Mouse (Mus musculus) neural tube, embryonic 14.5 days (tissue): ENCODE measurements around the gene Cryba1. TPM values are rescaled to one million over a fixed set of nuclear protein-coding genes. Genes with fewer than 3 reads are reported as not detected.

ENCODE experiments used
- ATAC-seq: fragments of 200-750 bp; cut with Nextera tagmentation; 2 replicates; pipeline ENCODE4 v1.8.0; 2017; ENCODE audit warnings: low read depth, mild to moderate bottlenecking, moderate TSS enrichment, moderate library complexity
- H3K27ac ChIP-seq: fragments of 300-500 bp; sonication (generic); 2 replicates; pipeline ENCODE4 v1.5.1; 2014; ENCODE audit warnings: low read depth, mild to moderate bottlenecking, control low read depth, low read length, moderate library complexity, mixed read lengths
- H3K27me3 ChIP-seq: fragments of 300-500 bp; sonication (generic); 2 replicates; pipeline ENCODE4 v1.6.1; 2014; ENCODE audit warnings: low read length; ENCODE audit not compliant: control insufficient read depth, insufficient read depth
- H3K36me3 ChIP-seq: fragments of 300-500 bp; sonication (generic); 2 replicates; pipeline ENCODE4 v1.6.1; 2014; ENCODE audit warnings: low read length, mixed read lengths; ENCODE audit not compliant: control insufficient read depth, insufficient read depth
- H3K4me1 ChIP-seq: fragments of 300-500 bp; sonication (generic); 2 replicates; pipeline ENCODE4 v1.6.1; 2014; ENCODE audit warnings: low read length; ENCODE audit not compliant: control insufficient read depth, insufficient read depth
- H3K4me2 ChIP-seq: fragments of 300-500 bp; sonication (generic); 2 replicates; pipeline ENCODE4 v1.6.1; 2014; ENCODE audit warnings: mild to moderate bottlenecking, low read depth, low read length, control low read depth
- H3K4me3 ChIP-seq: fragments of 300-500 bp; sonication (generic); 2 replicates; pipeline ENCODE4 v1.5.1; 2014; ENCODE audit warnings: low read depth, low read length, control low read depth, mixed read lengths
- H3K9ac ChIP-seq: fragments of 300-500 bp; sonication (generic); replicated peaks from 2 replicates; pipeline ENCODE4 v1.6.1; 2014; ENCODE audit warnings: low read depth, mild to moderate bottlenecking, control low read depth, low read length, mixed read lengths
- H3K9me3 ChIP-seq: fragments of 300-500 bp; sonication (generic); 2 replicates; pipeline ENCODE4 v1.6.1; 2016; ENCODE audit warnings: low read length; ENCODE audit not compliant: control insufficient read depth
- WGBS: fragments of 180-500 bp; shearing (Covaris S2); extraction: QIAGEN DNeasy Blood & Tissue Kit; methylation state at CpG from one replicate; pipeline ENCODE4 v1.1.7; 2014; 5-methylcytosine and 5-hydroxymethylcytosine counted together
- polyA plus RNA-seq: library from polyadenylated mRNA; unstranded; fragments of >200 nt; fragmentation: Nextera tagmentation; extraction: Ambion mirVana; gene quantifications from 2 replicates; pipeline ENCODE4 v1.2.1, GENCODE M21; 2014

The Cryba1 gene
- polyA plus RNA-seq, 1 experiment from 2014 or later: 0.64 TPM

GRCm38 (mm10) chr11:77693026-77693425 lies 32.1 kb downstream of the Cryba1 start:
- Histone ChIP-seq H3K27ac (no peak overlapping the region), H3K4me2 (no peak overlapping the region), H3K36me3 (peaks cover 30% of the 10 kb centered on the region), H3K4me1 (peaks cover 14% of the 10 kb centered on the region), H3K27me3 (no peaks in the 10 kb centered on the region), H3K4me3 (no peak overlapping the region), H3K9me3 (no peaks in the 10 kb centered on the region), H3K9ac (no peak overlapping the region)
- 95% methylated on average over 3 of the region's 3 CpGs for WGBS
- ATAC-seq: no peak

- H3K4me3 ChIP-seq: peak overlapping the region; percentile 97
These were observed 37.4 kb downstream of the Cryba1 start for GRCm38 (mm10) chr11:77687541-77688131.

DNA sequence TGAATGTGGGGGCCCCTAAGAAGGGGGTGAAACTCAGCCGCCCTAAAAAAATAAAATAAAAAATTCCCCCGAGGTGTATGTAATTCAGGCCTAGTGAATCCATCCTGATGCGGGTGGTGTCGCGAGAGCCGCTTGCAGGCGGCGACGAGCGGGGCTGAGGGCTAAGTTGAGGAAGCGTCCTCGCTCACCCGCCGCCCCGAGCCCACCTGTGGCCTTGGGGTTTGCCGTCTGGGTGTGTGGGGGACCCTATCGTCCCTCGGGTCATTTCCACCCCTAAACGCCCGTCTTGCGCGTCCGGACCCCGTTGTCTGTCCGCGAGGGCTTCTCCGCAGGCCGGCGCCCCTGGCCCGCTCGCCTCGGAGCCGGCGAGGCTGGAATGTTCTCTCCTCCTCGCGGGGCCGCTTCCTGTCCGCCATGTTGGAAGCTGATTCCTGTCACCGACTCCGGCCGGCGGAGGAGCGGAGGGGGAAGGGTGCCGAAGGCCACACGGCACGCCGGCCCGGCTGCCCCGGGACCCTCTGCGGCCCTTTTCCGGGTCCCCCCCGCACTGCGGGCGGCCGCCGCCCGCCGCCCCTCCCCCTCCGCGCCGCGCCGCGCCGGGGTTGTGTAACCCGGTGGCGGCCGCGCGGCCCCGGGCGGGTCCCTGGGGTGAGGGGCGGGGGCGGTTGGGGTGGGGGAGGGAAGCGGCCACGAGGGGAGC lies 38.1 kb downstream of the Cryba1 start:
- peak; percentile 12; the same call in 1 of the 2 replicates for ATAC-seq

More at GRCm38 (mm10) chr11:77687541-77688131, 37.4 kb downstream of the Cryba1 start:
- Histone ChIP-seq H3K9ac (peak overlapping the region; percentile 94), H3K36me3 (peaks cover 12% of the 10 kb centered on the region), H3K27me3 (peaks cover 5% of the 10 kb centered on the region; the same call in 1 of the 2 replicates), H3K27ac (peak overlapping the region; percentile 97), H3K4me2 (peak overlapping the region; percentile 76), H3K4me1 (peaks cover 10% of the 10 kb centered on the region), H3K9me3 (no peaks in the 10 kb centered on the region)
- no peak for ATAC-seq
- WGBS: under 1% methylated on average over 31 of the region's 40 CpGs

DNA sequence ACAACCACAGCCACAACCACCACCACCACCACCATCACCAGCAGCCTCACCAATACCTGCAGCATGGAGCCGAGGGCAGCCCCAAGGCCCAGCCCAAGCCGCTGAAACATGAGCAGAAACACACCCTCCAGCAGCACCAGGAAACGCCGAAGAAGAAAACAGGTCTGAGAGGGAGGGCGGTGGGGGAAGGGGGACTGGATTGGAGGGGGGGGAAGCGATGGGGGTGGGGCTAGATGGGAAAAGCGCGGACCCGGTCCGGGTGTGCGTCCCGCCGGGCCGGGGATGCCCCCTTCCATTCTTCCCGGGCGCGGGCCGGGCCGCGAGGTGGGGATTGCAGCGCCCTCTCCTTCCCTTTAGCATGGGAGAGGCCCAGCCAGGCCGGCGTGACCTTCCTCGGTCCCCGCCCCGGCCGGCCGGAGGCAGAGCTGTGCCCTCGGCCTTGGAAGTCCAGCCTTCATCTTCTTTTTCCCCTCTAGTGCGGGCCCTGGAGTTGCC lies 38.7 kb downstream of the Cryba1 start:
- peaks cover 5% of the 10 kb centered on the region; the same call in 1 of the 2 replicates for H3K27me3 ChIP-seq
- peak; percentile 54 for ATAC-seq
- H3K9me3 ChIP-seq: no peaks in the 10 kb centered on the region
- H3K27ac ChIP-seq: peak overlapping the region; percentile 97
- H3K36me3 ChIP-seq: peaks cover under 1% of the 10 kb centered on the region; the same call in 1 of the 2 replicates
- H3K4me1 ChIP-seq: peaks cover 9% of the 10 kb centered on the region
- peak overlapping the region; percentile 94 for H3K9ac ChIP-seq
- under 1% methylated on average over 28 of the region's 30 CpGs for WGBS
- peak overlapping the region; percentile 76 for H3K4me2 ChIP-seq
- H3K4me3 ChIP-seq: peak overlapping the region; percentile 97

More for the DNA sequence above, 38.1 kb downstream of the Cryba1 start:
- H3K9me3 ChIP-seq: no peaks in the 10 kb centered on the region
- peaks cover 5% of the 10 kb centered on the region; the same call in 1 of the 2 replicates for H3K27me3 ChIP-seq
- H3K4me3 ChIP-seq: peak overlapping the region; percentile 97
- H3K9ac ChIP-seq: peak overlapping the region; percentile 94
- peak overlapping the region; percentile 97 for H3K27ac ChIP-seq
- peak overlapping the region; percentile 76 for H3K4me2 ChIP-seq
- peaks cover 6% of the 10 kb centered on the region; the same call in 1 of the 2 replicates for H3K36me3 ChIP-seq
- 0% methylated on average over 72 of the region's 76 CpGs for WGBS
- H3K4me1 ChIP-seq: peaks cover 9% of the 10 kb centered on the region

DNA sequence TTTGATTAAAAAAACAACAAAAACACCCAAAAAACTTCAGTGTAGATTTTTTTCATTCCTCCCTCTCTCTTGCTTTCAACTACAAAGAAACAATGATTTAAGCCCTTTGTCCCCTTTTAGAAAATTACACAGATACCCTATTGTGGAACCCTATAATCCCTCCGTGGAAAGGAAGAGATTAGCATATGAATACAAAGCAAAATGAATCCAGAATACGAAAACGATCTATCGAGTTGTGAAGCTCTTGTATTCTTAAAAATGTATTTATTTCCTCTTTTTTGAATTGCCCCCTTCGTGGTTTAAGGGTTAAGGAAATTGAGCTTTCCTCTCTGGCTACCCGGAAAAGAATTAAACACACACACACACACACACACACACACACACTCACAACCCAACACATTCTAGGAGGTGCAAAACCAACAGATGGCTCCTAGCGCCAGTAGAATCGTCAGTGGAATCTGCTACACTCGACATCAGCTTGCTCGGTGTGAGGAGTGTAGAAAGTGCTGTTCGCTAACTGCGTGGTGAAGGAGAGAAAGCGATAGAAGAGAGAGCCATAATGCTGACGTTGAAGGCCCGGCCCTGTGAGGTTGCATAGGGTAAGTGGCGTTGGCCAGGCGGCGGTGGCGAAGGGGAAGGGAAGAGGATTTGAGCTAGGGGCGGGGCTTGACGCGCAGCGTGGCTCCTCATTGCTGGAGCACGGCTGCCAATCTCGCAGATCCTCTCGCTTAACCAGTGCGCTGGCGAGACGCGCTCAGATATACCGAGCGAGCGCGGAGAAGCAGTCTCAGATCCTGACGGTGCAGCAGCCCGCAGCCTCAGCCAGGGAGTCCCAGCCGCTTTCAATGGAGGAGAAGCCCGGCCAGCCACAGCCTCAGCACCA lies 39.5 kb downstream of the Cryba1 start, which contains the start of gene Nufip2:
Gene Nufip2 (plus strand): TSS at position 773 of the 883 bp plus-strand sequence.
- peak within 1 kb of the TSS; percentile 97 for H3K4me3 ChIP-seq
- WGBS: 3% methylated on average over 38 of the region's 38 CpGs
- ATAC-seq: peak; percentile 98
- peaks cover 7% of the 10 kb centered on the region for H3K4me1 ChIP-seq
- no peaks in the 10 kb centered on the region for H3K9me3 ChIP-seq
- H3K4me2 ChIP-seq: peak within 1 kb of the TSS; percentile 76
- no peaks in the 10 kb centered on the region for H3K36me3 ChIP-seq
- peak within 1 kb of the TSS; percentile 97 for H3K27ac ChIP-seq
- peaks cover 5% of the 10 kb centered on the region; the same call in 1 of the 2 replicates for H3K27me3 ChIP-seq
- peak within 1 kb of the TSS; percentile 94 for H3K9ac ChIP-seq

DNA sequence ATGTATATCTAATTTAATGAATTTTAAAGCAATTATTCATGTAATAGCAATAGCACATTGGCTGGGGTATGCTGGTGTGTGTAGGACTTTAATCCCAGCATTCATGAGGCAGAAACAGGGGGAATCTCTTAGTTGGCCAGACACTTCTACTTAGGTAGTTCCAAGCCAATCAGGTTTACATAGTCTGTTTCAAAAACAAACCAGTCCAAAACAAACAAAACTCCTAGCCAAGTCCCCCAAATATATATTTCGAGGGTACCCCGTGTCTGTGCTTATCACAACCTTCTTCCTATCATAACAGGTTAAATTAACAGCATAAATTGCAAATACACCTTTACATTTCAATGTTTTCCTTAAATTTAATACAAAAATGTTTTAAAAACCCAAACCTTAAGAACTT lies 40.2 kb downstream of the Cryba1 start:
- Histone ChIP-seq H3K4me2 (no peak overlapping the region), H3K36me3 (no peaks in the 10 kb centered on the region), H3K27me3 (peaks cover 5% of the 10 kb centered on the region; the same call in 1 of the 2 replicates), H3K9ac (no peak overlapping the region), H3K4me3 (no peak overlapping the region), H3K27ac (no peak overlapping the region; the same call in 1 of the 2 replicates), H3K9me3 (no peaks in the 10 kb centered on the region), H3K4me1 (peaks cover 7% of the 10 kb centered on the region)
- no peak for ATAC-seq
- 77% methylated on average over 2 of the region's 2 CpGs for WGBS

DNA sequence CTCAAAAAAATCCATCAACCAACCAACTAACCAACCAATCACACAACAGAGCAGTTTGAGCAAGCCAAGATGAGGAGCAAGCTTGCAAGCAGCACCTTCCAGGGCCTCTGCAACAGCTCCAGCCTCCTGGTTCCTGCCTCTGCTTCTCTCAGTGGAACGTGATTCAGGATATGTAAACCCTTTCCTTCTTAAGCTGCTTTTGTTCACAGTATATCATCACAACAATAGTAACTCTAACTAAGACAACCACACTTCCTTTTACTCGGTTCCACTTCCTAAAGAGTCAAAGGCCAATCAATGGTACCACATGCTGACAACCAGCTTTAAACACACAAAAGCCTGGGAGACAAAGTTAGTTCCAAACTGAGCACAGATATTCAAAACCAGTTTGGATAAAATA lies 45.1 kb downstream of the Cryba1 start:
- WGBS: 2% methylated on average over 2 of the region's 2 CpGs
- Histone ChIP-seq H3K4me1 (no peaks in the 10 kb centered on the region), H3K27ac (no peak overlapping the region), H3K9me3 (no peaks in the 10 kb centered on the region), H3K9ac (no peak overlapping the region), H3K27me3 (no peaks in the 10 kb centered on the region), H3K36me3 (no peaks in the 10 kb centered on the region), H3K4me2 (no peak overlapping the region), H3K4me3 (no peak overlapping the region)
- no peak for ATAC-seq

DNA sequence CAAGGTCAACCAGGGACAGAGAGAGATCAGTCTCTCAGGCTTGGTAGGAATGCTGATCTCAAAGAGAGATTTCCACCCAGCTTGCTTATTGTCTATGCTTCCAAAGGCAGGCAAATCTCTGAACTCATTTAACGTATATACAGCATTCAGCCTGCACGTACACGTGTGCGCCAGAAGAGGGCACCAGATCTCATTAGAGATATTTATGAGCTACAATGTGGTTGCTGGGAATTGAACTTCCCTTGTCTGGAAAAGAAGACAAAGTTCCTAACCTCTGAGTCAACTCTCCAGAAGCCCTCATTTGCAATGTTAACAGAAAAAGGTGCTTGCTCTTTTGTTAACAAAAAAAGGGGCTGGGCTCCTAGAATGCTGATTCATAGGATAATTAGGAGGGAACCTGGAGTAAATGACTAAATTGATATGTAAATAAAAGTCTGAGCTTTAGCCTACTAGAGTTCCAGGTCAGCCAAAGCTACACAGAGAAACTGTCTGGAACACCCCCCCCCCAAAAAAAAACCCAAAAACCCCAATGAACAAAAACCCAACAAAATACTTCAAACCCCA lies 51.6 kb downstream of the Cryba1 start:
- 62% methylated on average over 4 of the region's 4 CpGs for WGBS
- H3K27ac ChIP-seq: no peak overlapping the region
- no peak for ATAC-seq

More for the DNA sequence above, 51.6 kb downstream of the Cryba1 start:
- Histone ChIP-seq H3K36me3 (no peaks in the 10 kb centered on the region), H3K27me3 (no peaks in the 10 kb centered on the region), H3K9ac (no peak overlapping the region), H3K4me2 (no peak overlapping the region), H3K4me3 (no peak overlapping the region), H3K9me3 (no peaks in the 10 kb centered on the region), H3K4me1 (no peaks in the 10 kb centered on the region)
